Mouse (Mus musculus) urinary bladder, postnatal 14 days (tissue): ENCODE results near the gene Dhrs11.
"Not testable (repeated sequence)": the region's sequence is repeated elsewhere in the genome, so short reads cannot be mapped to it uniquely, and the experiment has no call there.

Experiments
- DNase-seq: peaks from one replicate; pipeline ENCODE4 v3.0.0; 2021; ENCODE audit warnings: low spot score

Gene Dhrs11

DNA sequence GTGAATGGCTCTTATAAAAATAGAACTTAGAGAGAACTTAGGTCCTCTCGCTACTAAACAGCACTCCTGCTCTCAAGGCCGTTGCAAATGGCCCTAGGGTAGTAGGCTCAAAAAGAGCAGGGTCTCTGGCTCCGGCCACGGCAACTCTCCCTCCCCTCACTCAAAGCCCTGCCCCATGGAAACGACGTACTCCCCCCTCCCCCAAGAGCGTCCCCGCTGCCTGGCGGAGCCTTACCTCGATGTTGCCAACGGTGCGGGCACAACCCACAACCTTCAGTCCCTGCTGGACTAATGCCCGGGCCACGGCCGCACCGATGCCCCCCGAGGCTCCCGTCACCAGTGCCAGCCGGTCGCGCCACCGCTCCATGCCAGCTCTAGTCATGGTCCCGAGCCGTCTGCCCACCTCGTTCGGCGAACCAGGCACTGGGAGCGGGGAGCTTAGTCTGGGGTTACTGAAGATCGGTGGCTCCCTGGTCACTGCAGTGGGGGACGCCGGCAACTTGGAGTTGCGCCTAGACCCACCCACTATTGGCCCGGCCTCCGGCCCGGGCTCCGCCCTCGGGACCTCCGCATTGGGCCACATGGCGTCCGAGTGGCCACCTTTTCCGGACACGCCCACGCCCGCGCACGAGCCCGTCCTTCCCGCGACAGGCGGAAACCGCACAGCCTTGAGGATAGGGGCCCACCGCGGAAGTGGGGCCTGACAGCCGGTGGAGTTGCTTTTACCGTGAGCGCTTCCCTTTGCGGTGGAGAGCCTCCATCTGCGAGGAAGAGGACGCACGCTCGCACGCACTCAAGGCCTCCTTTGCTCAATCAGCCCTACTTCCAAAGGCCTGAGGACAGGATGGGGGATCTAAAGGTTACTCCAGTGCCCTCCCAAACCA lies at the start of gene Dhrs11:
Gene Dhrs11 (minus strand): TSS at position 479 of the 884 bp plus-strand sequence.
- DNase-seq, result peak; percentile 95

GRCm38 (mm10) chr11:84876020-84876419 lies 47.2 kb upstream of the Dhrs11 start:
- not testable (repeated sequence) for DNase-seq

- no peak for DNase-seq
Observed at GRCm38 (mm10) chr11:84873042-84873833, 44.4 kb upstream of the Dhrs11 start.

- DNase-seq, result no peak
Observed at GRCm38 (mm10) chr11:84871548-84872069, 42.8 kb upstream of the Dhrs11 start.

DNA sequence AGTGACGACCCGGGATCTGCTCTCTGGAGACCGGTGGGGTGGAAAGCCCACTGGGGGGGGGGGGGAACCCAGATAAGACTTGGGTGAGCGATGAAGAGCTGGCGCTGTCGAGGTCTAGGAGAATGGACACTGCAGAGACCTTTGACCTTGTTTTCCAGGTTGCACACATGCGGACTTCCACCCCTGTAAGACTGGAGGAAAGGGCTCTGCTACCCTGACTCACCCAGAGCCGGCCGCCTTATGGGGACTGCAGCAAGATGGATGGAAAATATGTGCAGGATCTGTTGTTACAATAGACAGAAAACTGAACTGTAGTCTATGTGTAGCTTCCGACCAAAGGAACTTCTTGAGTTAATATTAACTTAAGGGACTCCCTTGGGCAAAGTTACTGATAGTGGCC lies 42.3 kb upstream of the Dhrs11 start:
- peak; percentile 48 for DNase-seq

DNA sequence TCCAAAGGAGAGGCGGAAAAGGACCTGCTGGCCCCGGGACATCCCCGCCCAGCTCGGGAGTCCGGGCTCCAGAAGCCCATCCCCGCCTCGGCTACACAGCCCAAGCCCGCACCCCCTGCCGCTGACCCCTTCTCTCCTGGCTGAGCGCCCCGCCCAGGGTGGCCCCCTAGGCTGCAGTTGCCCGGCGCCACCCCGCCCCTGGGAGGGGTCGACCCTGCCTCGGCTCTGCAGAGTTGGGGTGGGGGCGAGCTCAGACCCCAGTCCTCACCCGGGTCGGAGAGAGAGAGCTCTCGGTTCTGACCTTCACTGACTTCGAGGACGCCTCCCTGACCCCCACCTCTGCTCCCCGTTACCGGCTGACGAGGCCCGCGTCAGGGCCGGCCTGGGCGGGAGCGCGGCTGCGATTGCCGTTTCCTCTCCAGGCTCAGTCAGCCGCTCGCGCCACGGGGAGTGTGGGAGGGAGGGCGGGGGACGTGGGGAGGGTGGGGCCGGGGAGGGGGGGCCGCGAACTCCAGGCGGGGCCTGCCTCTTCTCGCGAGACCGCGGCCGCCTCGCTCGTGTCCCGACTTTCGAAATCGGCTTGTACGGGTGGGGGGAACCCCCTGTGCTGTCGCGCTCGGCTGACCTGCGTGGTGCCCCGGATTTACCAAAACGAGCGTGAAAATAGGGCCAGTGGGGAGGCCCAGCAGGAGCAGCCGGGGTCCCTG lies 41.7 kb upstream of the Dhrs11 start, which contains the start of gene Ggnbp2:
Gene Ggnbp2 (minus strand): TSS at position 481 of the 707 bp plus-strand sequence.
- peak; percentile 93 for DNase-seq

- peak; percentile 94 for DNase-seq
Observed at GRCm38 (mm10) chr11:84869537-84870232, 40.9 kb upstream of the Dhrs11 start.

DNA sequence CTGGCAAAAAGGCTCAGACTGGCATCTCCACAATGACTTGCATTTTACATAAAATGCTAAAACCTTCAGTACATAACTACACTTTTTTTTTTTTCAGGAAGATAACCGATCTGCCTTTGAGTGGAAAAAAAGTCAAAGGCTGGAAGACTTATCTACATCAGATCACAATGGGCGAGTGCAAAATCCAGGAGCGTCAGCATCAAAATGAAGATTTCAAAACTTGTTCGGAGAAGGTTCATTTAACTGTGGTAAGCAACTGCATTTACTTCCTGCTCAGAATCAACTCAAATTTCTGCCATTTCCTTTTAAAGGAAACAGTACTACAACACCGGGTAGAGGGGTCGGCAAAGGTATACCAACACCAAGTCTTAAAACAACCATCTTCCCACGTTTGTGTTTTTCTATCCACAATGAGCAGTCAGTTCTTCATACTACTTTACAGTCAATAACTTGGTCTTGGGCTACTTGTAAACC lies 40.0 kb upstream of the Dhrs11 start:
- no peak for DNase-seq

DNA sequence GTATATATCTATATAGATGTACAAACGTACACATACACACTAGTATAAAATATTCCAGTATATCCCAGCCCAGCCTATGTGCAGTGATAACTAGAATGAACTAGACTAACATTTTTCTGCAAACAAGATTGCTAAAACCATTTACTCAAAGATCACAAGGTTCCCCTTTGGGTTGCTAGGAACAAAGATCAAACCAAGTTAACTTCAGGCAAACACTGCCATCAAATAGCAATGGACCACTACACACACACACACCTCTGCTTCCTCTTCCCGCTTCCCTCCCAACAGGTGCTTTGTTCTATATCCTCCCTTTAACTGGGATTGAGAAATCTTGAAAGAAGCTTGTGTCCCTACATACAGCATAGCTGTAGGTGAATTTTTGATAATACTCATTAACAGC lies 38.8 kb upstream of the Dhrs11 start:
- DNase-seq, result no peak

DNA sequence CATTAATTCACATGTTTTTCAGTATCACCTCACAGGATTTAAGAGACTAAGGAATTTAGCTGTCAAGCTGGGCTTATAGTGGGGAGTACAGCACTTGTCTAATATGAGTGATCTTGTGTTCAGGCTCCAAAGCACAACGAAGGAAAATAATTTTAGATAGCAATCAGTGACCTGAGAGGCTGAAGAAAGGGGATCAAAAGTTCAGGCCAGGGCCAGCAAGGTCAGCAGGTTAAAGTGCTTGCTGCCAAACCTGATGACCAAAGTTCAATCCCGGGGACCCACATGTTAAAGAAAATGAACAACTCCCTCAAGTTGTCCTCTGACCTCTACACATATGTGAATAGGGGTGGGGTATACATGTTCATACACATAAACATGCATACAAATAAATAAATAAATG lies 36.5 kb upstream of the Dhrs11 start:
- DNase-seq, result no peak

DNA sequence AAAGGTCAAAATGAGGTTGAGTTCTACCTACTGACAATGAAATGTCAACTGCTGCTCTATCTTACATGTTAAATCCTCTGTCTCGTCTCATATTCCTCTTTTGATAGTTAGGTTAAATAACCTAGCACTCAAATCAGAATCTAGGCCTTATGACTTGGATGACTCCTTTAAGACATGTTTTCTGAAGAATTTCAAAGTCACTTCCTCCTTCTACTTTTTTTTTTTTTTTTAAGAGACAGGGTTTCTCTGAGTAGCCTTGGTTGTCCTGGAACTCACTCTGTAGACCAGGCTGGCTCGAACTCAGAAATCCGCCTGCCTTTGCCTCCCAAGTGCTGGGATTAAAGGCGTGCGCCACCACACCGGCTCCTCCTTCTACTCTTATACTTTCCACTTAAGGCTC lies 26.5 kb upstream of the Dhrs11 start:
- DNase-seq, result no peak

DNA sequence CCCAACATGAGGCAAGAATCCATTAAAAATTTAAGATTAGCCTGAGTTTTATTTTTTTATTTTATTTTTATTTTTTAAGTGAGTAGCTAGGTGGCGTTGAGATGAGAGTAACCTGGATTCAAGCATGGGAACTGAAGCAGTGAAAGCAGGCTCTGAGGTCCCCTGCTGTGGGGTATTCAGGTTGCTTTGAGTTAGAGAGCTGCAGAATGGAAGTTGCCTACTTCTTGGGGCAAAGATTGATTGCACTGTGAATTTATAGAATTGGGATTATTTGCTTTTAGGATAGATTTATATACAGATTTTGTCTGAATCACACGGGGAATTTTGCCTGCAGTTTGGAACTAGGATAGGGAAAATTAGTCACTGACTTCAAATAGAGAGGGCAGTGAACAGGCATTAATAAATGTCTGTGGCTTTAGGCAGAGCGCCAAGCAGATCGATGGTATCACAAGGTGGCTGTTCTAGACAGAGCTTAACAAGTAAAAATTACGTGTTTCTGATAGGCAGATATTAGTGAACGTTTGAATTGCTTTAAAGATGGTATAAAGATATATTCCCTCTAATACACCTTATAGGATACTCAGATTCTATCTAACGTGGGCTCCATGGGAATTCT lies 18.8 kb upstream of the Dhrs11 start:
- peak; percentile 75 for DNase-seq

GRCm38 (mm10) chr11:84846741-84847474 lies 18.1 kb upstream of the Dhrs11 start:
- no peak for DNase-seq

- no peak for DNase-seq
Observed at GRCm38 (mm10) chr11:84839330-84839729, 10.5 kb upstream of the Dhrs11 start.

- not testable (repeated sequence) for DNase-seq
Observed at GRCm38 (mm10) chr11:84829495-84829894, 701 bp upstream of the Dhrs11 start.

GRCm38 (mm10) chr11:84827901-84828503 lies 792 bp downstream of the Dhrs11 start:
- no peak for DNase-seq

GRCm38 (mm10) chr11:84827492-84827891 lies 1.3 kb downstream of the Dhrs11 start:
- no peak for DNase-seq

GRCm38 (mm10) chr11:84826185-84826584 lies 2.6 kb downstream of the Dhrs11 start:
- peak; percentile 50 for DNase-seq

DNA sequence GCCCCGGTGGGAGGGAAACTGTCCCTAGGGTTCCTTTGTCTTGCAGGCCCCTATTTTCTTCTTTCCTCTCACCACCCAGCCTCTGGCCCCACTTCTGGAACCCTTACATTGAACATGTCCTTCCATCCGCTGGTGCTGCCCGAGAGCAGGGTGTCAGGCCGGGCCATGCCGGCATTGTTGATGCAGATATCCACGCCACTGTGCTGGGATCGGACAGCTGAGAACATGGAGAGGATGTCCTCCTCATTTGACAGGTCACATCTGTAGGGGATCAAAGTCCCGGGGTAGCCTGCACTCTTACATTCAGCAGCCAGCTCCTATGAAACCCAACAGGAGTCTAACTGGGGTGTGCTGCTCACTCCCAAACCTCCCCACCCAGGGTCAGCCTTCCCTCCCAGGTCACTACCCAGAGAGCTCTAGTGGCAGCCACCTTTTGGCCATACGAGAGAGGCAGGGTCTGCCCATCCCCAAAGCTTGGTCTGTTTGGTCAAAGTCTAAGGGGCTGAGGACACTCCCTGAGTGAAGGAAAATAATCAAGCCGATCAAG lies 3.5 kb downstream of the Dhrs11 start:
- no peak for DNase-seq
